Comparison of ENCODE assay signal across 22 mouse cellular contexts in genomic region chr1:133264367-133264766, GRCm38 (mm10). TPM values are rescaled to one million over a fixed set of nuclear protein-coding genes. Genes with fewer than 3 reads are reported as not detected.
DNase-seq lines count a peak whose midpoint lies in the region; ATAC-seq lines count a peak whose summit lies in the region.
"Had no signal": no experiment of that assay in that cellular context is flagged by ENCODE, and none has a peak within 500 bp of the region (broad histone marks: within the 10 kb centered on the region; RNA-seq: fewer than 3 reads in every experiment).

No protein-coding gene starts in this region.

- H3K4me2 ChIP-seq in kidney, embryonic 16.5 days (replicated peaks; ENCODE audit: low read depth, low read length) = no peak overlapping the region
- no peak overlapping the region for H3K4me2 ChIP-seq in midbrain, embryonic 12.5 days (replicated peaks)
- no peak overlapping the region for H3K4me2 ChIP-seq in midbrain, embryonic 16.5 days (ENCODE audit: low read length)
- no peak overlapping the region for H3K4me2 ChIP-seq in intestine, embryonic 14.5 days (ENCODE audit: low read length)
- H3K4me2 ChIP-seq: hindbrain, embryonic 15.5 days had no signal

- 59% methylated on average over 12 of the region's 12 CpGs for WGBS in kidney, embryonic 16.5 days
- WGBS in midbrain, embryonic 12.5 days = 67% methylated on average over 12 of the region's 12 CpGs
- WGBS in midbrain, embryonic 16.5 days = 48% methylated on average over 12 of the region's 12 CpGs
- WGBS in intestine, embryonic 14.5 days = 67% methylated on average over 12 of the region's 12 CpGs

- peak; percentile 74 to 84 for DNase-seq in adrenal gland, adult (ENCODE audit: inconsistent age in 2 of 2, low spot score in 1 of 2)
- DNase-seq in adrenal gland, adult 18-20 months (ENCODE audit: low spot score in 2 of 2) = no peak
- peak; percentile 33 for DNase-seq in kidney, adult 11 months
- no peak for DNase-seq in intestine, embryonic 14.5 days (ENCODE audit: low spot score)
- no peak for DNase-seq in natural killer cell, adult 2 months (ENCODE audit: low spot score in 2 of 2)
- DNase-seq: cerebellum, postnatal 14 days; forebrain, postnatal 0 days; gastrocnemius, postnatal 14 days; lung, postnatal 10 days; right cerebral cortex, postnatal 14 days; thymus, postnatal 14 days had no signal

- no peaks in the 10 kb centered on the region for H3K9me3 ChIP-seq in kidney, embryonic 16.5 days (ENCODE audit: low read length)
- no peaks in the 10 kb centered on the region for H3K9me3 ChIP-seq in midbrain, embryonic 12.5 days
- H3K9me3 ChIP-seq in midbrain, embryonic 16.5 days (replicated peaks; ENCODE audit: control insufficient read depth, low read length, poor library complexity, severe bottlenecking) = no peaks in the 10 kb centered on the region
- H3K9me3 ChIP-seq in intestine, embryonic 14.5 days (ENCODE audit: control insufficient read depth, low read length) = no peaks in the 10 kb centered on the region
- H3K9me3 ChIP-seq: embryonic facial prominence, embryonic 10.5 days; hindbrain, embryonic 15.5 days had no signal

- ATAC-seq in kidney, embryonic 16.5 days (ENCODE audit: low FRiP score, low TSS enrichment) = no peak
- no peak for ATAC-seq in midbrain, embryonic 12.5 days (ENCODE audit: low FRiP score, low read depth)
- ATAC-seq in midbrain, embryonic 16.5 days = no peak
- no peak for ATAC-seq in intestine, embryonic 14.5 days (replicated peaks; ENCODE audit: low FRiP score, low TSS enrichment, low read depth)
- ATAC-seq: forebrain, postnatal 0 days had no signal

- peaks cover 10% of the 10 kb centered on the region; the same call in 1 of the 2 replicates for H3K4me1 ChIP-seq in kidney, embryonic 16.5 days (ENCODE audit: insufficient read depth, low read length)
- H3K4me1 ChIP-seq in midbrain, embryonic 12.5 days = peaks cover 25% of the 10 kb centered on the region
- peaks cover 8% of the 10 kb centered on the region for H3K4me1 ChIP-seq in midbrain, embryonic 16.5 days (ENCODE audit: control insufficient read depth, insufficient read depth, low read length)
- H3K4me1 ChIP-seq in intestine, embryonic 14.5 days (replicated peaks; ENCODE audit: control insufficient read depth, insufficient read depth, low read length) = peaks cover 15% of the 10 kb centered on the region

- no peak overlapping the region for H3K4me3 ChIP-seq in kidney, embryonic 16.5 days (ENCODE audit: low read length)
- H3K4me3 ChIP-seq in midbrain, embryonic 12.5 days = no peak overlapping the region
- H3K4me3 ChIP-seq in midbrain, embryonic 16.5 days (ENCODE audit: low read depth, low read length) = no peak overlapping the region
- no peak overlapping the region for H3K4me3 ChIP-seq in intestine, embryonic 14.5 days (ENCODE audit: low read depth, low read length)
- H3K4me3 ChIP-seq: embryonic facial prominence, embryonic 10.5 days; hindbrain, embryonic 15.5 days had no signal

- no peak overlapping the region for H3K27ac ChIP-seq in kidney, embryonic 16.5 days (ENCODE audit: low read length)
- 0 out of 2 replicates have a peak overlapping the region, but pooled peaks have one; percentile 27 for H3K27ac ChIP-seq in midbrain, embryonic 12.5 days (replicated peaks)
- no peak overlapping the region for H3K27ac ChIP-seq in midbrain, embryonic 16.5 days (ENCODE audit: low read length)
- H3K27ac ChIP-seq in intestine, embryonic 14.5 days (ENCODE audit: low read depth) = no peak overlapping the region
- H3K27ac ChIP-seq: embryonic facial prominence, embryonic 10.5 days; hindbrain, embryonic 15.5 days had no signal

- no peaks in the 10 kb centered on the region for H3K36me3 ChIP-seq in kidney, embryonic 16.5 days (ENCODE audit: insufficient read depth, low read length)
- peaks cover 71% of the 10 kb centered on the region for H3K36me3 ChIP-seq in midbrain, embryonic 12.5 days
- H3K36me3 ChIP-seq in midbrain, embryonic 16.5 days (ENCODE audit: control insufficient read depth, insufficient read depth, low read length) = peaks cover 11% of the 10 kb centered on the region
- H3K36me3 ChIP-seq in intestine, embryonic 14.5 days (ENCODE audit: control insufficient read depth, insufficient read depth, low read length) = peaks cover 40% of the 10 kb centered on the region

- no peak overlapping the region for H3K9ac ChIP-seq in kidney, embryonic 16.5 days (replicated peaks; ENCODE audit: low read length)
- peak overlapping the region; percentile 12; the same call in 1 of the 2 replicates for H3K9ac ChIP-seq in midbrain, embryonic 12.5 days (replicated peaks)
- no peak overlapping the region for H3K9ac ChIP-seq in midbrain, embryonic 16.5 days (ENCODE audit: low read depth, low read length)
- 0 out of 2 replicates have a peak overlapping the region, but pooled peaks have one; percentile 7 for H3K9ac ChIP-seq in intestine, embryonic 14.5 days (ENCODE audit: low read length)
- H3K9ac ChIP-seq: forebrain, postnatal 0 days; hindbrain, embryonic 15.5 days had no signal

- H3K27me3 ChIP-seq in kidney, embryonic 16.5 days (ENCODE audit: insufficient read depth, low read length) = no peaks in the 10 kb centered on the region
- no peaks in the 10 kb centered on the region for H3K27me3 ChIP-seq in midbrain, embryonic 12.5 days
- no peaks in the 10 kb centered on the region for H3K27me3 ChIP-seq in midbrain, embryonic 16.5 days (ENCODE audit: control insufficient read depth, insufficient read depth, low read depth, low read length)
- no peaks in the 10 kb centered on the region for H3K27me3 ChIP-seq in intestine, embryonic 14.5 days (replicated peaks; ENCODE audit: control insufficient read depth, insufficient read depth, low read length)
- H3K27me3 ChIP-seq: hindbrain, embryonic 15.5 days had no signal

RNA-seq across cellular contexts. Expression of gene Golt1a, which starts 45.2 kb away (rescaled TPM):
- 1 to 10 TPM in 1 of 2 experiments, under 1 TPM in 1; 0.96 to 1.2 TPM for total RNA-seq in adrenal gland, adult 18-20 months (2021)
- 7.9 and 8.0 TPM in 2 replicates for polyA plus RNA-seq in kidney, embryonic 16.5 days (2015; fragmentation: Nextera tagmentation; extraction: Ambion mirVana)
- not detected in 2 replicates for polyA plus RNA-seq in midbrain, embryonic 12.5 days (2016; fragmentation: Nextera tagmentation; extraction: Ambion mirVana)
- polyA plus RNA-seq in midbrain, embryonic 16.5 days (2015; fragmentation: Nextera tagmentation; extraction: Ambion mirVana) = not detected in 2 replicates
- polyA plus RNA-seq in intestine, embryonic 14.5 days (2014; fragmentation: Nextera tagmentation; extraction: Ambion mirVana) = 5.0 and 12.8 TPM in 2 replicates
- total RNA-seq: CH12.LX; gastrocnemius, postnatal 14 days; layer of hippocampus, adult 18-20 months had no signal
- polyA plus RNA-seq: embryonic facial prominence, embryonic 10.5 days; forebrain, postnatal 0 days; heart, embryonic 14.5 days; hindbrain, embryonic 15.5 days; limb, embryonic 14.5 days; neural tube, embryonic 14.5 days had no signal

RNA-seq across cellular contexts. Expression of gene Kiss1, which starts 57.3 kb away (rescaled TPM):
- not detected for total RNA-seq in adrenal gland, adult 18-20 months (2021)
- not detected in 2 replicates for polyA plus RNA-seq in kidney, embryonic 16.5 days (2015; fragmentation: Nextera tagmentation; extraction: Ambion mirVana)
- polyA plus RNA-seq in midbrain, embryonic 12.5 days (2016; fragmentation: Nextera tagmentation; extraction: Ambion mirVana) = not detected in 2 replicates
- polyA plus RNA-seq in midbrain, embryonic 16.5 days (2015; fragmentation: Nextera tagmentation; extraction: Ambion mirVana) = not detected in 2 replicates
- not detected in 2 replicates for polyA plus RNA-seq in intestine, embryonic 14.5 days (2014; fragmentation: Nextera tagmentation; extraction: Ambion mirVana)
- total RNA-seq: CH12.LX; forebrain, postnatal 0 days; gastrocnemius, postnatal 14 days; layer of hippocampus, adult 18-20 months; left cerebral cortex, adult 8-10 months had no signal
- polyA plus RNA-seq: embryonic facial prominence, embryonic 10.5 days; forebrain, postnatal 0 days; heart, embryonic 14.5 days; limb, embryonic 14.5 days; neural tube, embryonic 14.5 days had no signal

Comparison
In these comparisons a context has a peak if more than half of its experiments do, and no peak if none do; other contexts are left out.
1. DNase-seq: peak in adrenal gland, adult (2 of 2) and kidney, adult 11 months (single experiment); none in adrenal gland, adult 18-20 months (0 of 2), intestine, embryonic 14.5 days (single experiment) and natural killer cell, adult 2 months (0 of 2).
2. H3K9ac ChIP-seq: peak in midbrain, embryonic 12.5 days (single experiment) and intestine, embryonic 14.5 days (single experiment); none in kidney, embryonic 16.5 days (single experiment) and midbrain, embryonic 16.5 days (single experiment).